Mouse (Mus musculus): Measurements from ENCODE around the gene Nosip. TPM values are rescaled to one million over a fixed set of nuclear protein-coding genes. Genes with fewer than 3 reads are reported as not detected.

Gene Nosip
- polyA plus RNA-seq, 1 experiment from 2014 or later, result 67.3 TPM

DNA sequence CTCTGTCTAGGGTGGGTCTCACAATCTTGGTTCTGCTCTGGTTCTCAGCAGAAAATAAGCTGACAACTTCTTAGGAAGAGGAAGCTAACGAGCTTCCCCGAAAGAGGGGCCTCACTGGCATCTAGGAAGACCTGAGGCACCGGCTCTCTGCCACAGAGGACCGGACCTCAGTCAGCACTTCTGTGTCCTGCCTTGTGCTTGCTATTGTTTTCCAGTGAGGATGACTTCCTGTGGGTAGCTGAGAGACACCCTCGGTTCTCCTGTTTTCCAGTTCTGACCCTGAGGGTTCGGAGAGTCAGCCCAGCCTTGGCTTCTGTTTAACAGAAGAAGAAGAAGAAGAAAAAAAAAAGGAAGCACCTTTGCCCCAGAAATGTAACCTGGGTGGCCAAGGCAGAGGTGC lies 35.2 kb downstream of the Nosip start:
- H3K4me1 ChIP-seq (ENCODE audit: control insufficient read depth, insufficient read depth, low read length), result no peaks in the 10 kb centered on the region
- no peak overlapping the region for H3K27ac ChIP-seq (ENCODE audit: low read depth, low read length)
- H3K9ac ChIP-seq (replicated peaks; ENCODE audit: low read depth, low read length), result no peak overlapping the region
- H3K4me3 ChIP-seq (ENCODE audit: low read depth, low read length), result no peak overlapping the region
- no peak for ATAC-seq (ENCODE audit: low read depth)
- no peaks in the 10 kb centered on the region for H3K36me3 ChIP-seq (ENCODE audit: control insufficient read depth, insufficient read depth, low read length)
- H3K9me3 ChIP-seq (ENCODE audit: control insufficient read depth, low read length), result no peaks in the 10 kb centered on the region
- H3K4me2 ChIP-seq (ENCODE audit: low read depth, low read length), result no peak overlapping the region
- 75% methylated on average over 6 of the region's 6 CpGs for WGBS
- no peaks in the 10 kb centered on the region for H3K27me3 ChIP-seq (ENCODE audit: control insufficient read depth, insufficient read depth, low read length)

GRCm38 (mm10) chr7:45098541-45099240 lies 36.5 kb downstream of the Nosip start:
- 89% methylated on average over 8 of the region's 8 CpGs for WGBS
- no peaks in the 10 kb centered on the region for H3K36me3 ChIP-seq (ENCODE audit: control insufficient read depth, insufficient read depth, low read length)
- no peak overlapping the region for H3K4me3 ChIP-seq (ENCODE audit: low read depth, low read length)
- no peaks in the 10 kb centered on the region for H3K4me1 ChIP-seq (ENCODE audit: control insufficient read depth, insufficient read depth, low read length)
- H3K27me3 ChIP-seq (ENCODE audit: control insufficient read depth, insufficient read depth, low read length), result no peaks in the 10 kb centered on the region
- no peak overlapping the region for H3K4me2 ChIP-seq (ENCODE audit: low read depth, low read length)
- no peak overlapping the region for H3K27ac ChIP-seq (ENCODE audit: low read depth, low read length)
- no peak for ATAC-seq (ENCODE audit: low read depth)
- no peak overlapping the region for H3K9ac ChIP-seq (replicated peaks; ENCODE audit: low read depth, low read length)
- no peaks in the 10 kb centered on the region for H3K9me3 ChIP-seq (ENCODE audit: control insufficient read depth, low read length)

- H3K27ac ChIP-seq (ENCODE audit: low read depth, low read length), result no peak overlapping the region
- H3K4me1 ChIP-seq (ENCODE audit: control insufficient read depth, insufficient read depth, low read length), result no peaks in the 10 kb centered on the region
- no peak overlapping the region for H3K4me2 ChIP-seq (ENCODE audit: low read depth, low read length)
- no peak overlapping the region for H3K9ac ChIP-seq (replicated peaks; ENCODE audit: low read depth, low read length)
- 93% methylated on average over 6 of the region's 6 CpGs for WGBS
- no peaks in the 10 kb centered on the region for H3K9me3 ChIP-seq (ENCODE audit: control insufficient read depth, low read length)
- no peaks in the 10 kb centered on the region for H3K36me3 ChIP-seq (ENCODE audit: control insufficient read depth, insufficient read depth, low read length)
- H3K27me3 ChIP-seq (ENCODE audit: control insufficient read depth, insufficient read depth, low read length), result no peaks in the 10 kb centered on the region
- H3K4me3 ChIP-seq (ENCODE audit: low read depth, low read length), result no peak overlapping the region
- no peak for ATAC-seq (ENCODE audit: low read depth)
Observed at GRCm38 (mm10) chr7:45100046-45100445, 37.8 kb downstream of the Nosip start.

- H3K4me2 ChIP-seq (ENCODE audit: low read depth, low read length), result no peak overlapping the region
- H3K4me1 ChIP-seq (ENCODE audit: control insufficient read depth, insufficient read depth, low read length), result no peaks in the 10 kb centered on the region
- WGBS, result 90% methylated on average over 11 of the region's 11 CpGs
- H3K27ac ChIP-seq (ENCODE audit: low read depth, low read length), result no peak overlapping the region
- ATAC-seq (ENCODE audit: low read depth), result no peak
- no peak overlapping the region for H3K9ac ChIP-seq (replicated peaks; ENCODE audit: low read depth, low read length)
- H3K36me3 ChIP-seq (ENCODE audit: control insufficient read depth, insufficient read depth, low read length), result no peaks in the 10 kb centered on the region
- H3K27me3 ChIP-seq (ENCODE audit: control insufficient read depth, insufficient read depth, low read length), result no peaks in the 10 kb centered on the region
- H3K4me3 ChIP-seq (ENCODE audit: low read depth, low read length), result no peak overlapping the region
- no peaks in the 10 kb centered on the region for H3K9me3 ChIP-seq (ENCODE audit: control insufficient read depth, low read length)
Observed at GRCm38 (mm10) chr7:45102441-45102840, 40.2 kb downstream of the Nosip start.

DNA sequence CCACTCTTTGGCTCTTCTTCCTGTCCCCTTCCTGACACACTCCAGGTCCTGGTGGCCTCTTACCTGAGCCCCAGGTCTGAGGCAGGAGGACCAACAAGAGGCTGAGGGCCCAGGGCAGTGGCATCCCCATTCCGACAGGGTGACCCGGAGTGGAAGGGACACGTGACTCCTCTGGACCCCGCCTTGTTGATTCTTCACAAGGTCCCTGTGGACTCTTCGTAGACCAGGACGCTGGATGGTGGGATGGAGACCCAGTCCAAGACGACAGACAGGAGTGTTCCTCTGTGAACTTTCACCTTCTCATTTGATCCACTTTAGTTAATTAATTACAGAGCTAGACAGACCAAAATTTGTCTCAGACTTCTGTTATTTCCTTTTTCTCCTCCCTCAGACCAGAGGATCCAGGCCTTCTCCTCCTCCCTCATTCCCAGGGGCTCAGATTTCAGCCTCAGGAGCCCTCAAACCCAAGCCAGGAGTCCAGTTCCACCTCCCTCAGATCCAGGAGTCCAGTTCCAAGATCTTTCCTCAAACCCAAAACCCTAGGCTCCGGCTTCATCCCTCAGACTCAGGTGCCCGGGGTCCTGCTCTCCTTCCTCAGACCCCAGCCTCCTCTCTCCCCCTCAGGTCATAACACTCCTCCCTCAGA lies 40.8 kb downstream of the Nosip start:
- no peak overlapping the region for H3K9ac ChIP-seq (replicated peaks; ENCODE audit: low read depth, low read length)
- H3K4me2 ChIP-seq (ENCODE audit: low read depth, low read length), result peak overlapping the region; percentile 29; the same call in 1 of the 2 replicates
- 84% methylated on average over 9 of the region's 9 CpGs for WGBS

GRCm38 (mm10) chr7:45103652-45104180 lies 41.5 kb downstream of the Nosip start, which contains the start of gene Fcgrt:
Fcgrt (minus strand) TSS chr7:45103851.
- 69% methylated on average over 7 of the region's 7 CpGs for WGBS
- ATAC-seq (ENCODE audit: low read depth), result no peak
- H3K9ac ChIP-seq (replicated peaks; ENCODE audit: low read depth, low read length), result no peak within 1 kb of the TSS

More for the DNA sequence above, 40.8 kb downstream of the Nosip start:
- no peaks in the 10 kb centered on the region for H3K36me3 ChIP-seq (ENCODE audit: control insufficient read depth, insufficient read depth, low read length)
- no peaks in the 10 kb centered on the region for H3K4me1 ChIP-seq (ENCODE audit: control insufficient read depth, insufficient read depth, low read length)
- no peaks in the 10 kb centered on the region for H3K9me3 ChIP-seq (ENCODE audit: control insufficient read depth, low read length)
- H3K4me3 ChIP-seq (ENCODE audit: low read depth, low read length), result no peak overlapping the region; the same call in 1 of the 2 replicates
- no peaks in the 10 kb centered on the region for H3K27me3 ChIP-seq (ENCODE audit: control insufficient read depth, insufficient read depth, low read length)
- no peak overlapping the region for H3K27ac ChIP-seq (ENCODE audit: low read depth, low read length)
- ATAC-seq (ENCODE audit: low read depth), result no peak

GRCm38 (mm10) chr7:45104941-45105340 lies 42.7 kb downstream of the Nosip start:
- no peaks in the 10 kb centered on the region for H3K4me1 ChIP-seq (ENCODE audit: control insufficient read depth, insufficient read depth, low read length)
- no peak overlapping the region for H3K27ac ChIP-seq (ENCODE audit: low read depth, low read length)
- H3K27me3 ChIP-seq (ENCODE audit: control insufficient read depth, insufficient read depth, low read length), result no peaks in the 10 kb centered on the region
- no peak for ATAC-seq (ENCODE audit: low read depth)
- H3K4me2 ChIP-seq (ENCODE audit: low read depth, low read length), result no peak overlapping the region
- no peaks in the 10 kb centered on the region for H3K36me3 ChIP-seq (ENCODE audit: control insufficient read depth, insufficient read depth, low read length)
- no peak overlapping the region for H3K9ac ChIP-seq (replicated peaks; ENCODE audit: low read depth, low read length)
- H3K4me3 ChIP-seq (ENCODE audit: low read depth, low read length), result no peak overlapping the region
- 80% methylated on average over 5 of the region's 5 CpGs for WGBS
- H3K9me3 ChIP-seq (ENCODE audit: control insufficient read depth, low read length), result no peaks in the 10 kb centered on the region

More at GRCm38 (mm10) chr7:45103652-45104180, 41.5 kb downstream of the Nosip start, which contains the start of gene Fcgrt:
- H3K4me1 ChIP-seq (ENCODE audit: control insufficient read depth, insufficient read depth, low read length), result no peaks in the 10 kb centered on the region
- no peak within 1 kb of the TSS for H3K27ac ChIP-seq (ENCODE audit: low read depth, low read length)
- no peaks in the 10 kb centered on the region for H3K36me3 ChIP-seq (ENCODE audit: control insufficient read depth, insufficient read depth, low read length)
- H3K4me2 ChIP-seq (ENCODE audit: low read depth, low read length), result peak within 1 kb of the TSS; percentile 29; the same call in 1 of the 2 replicates
- no peak within 1 kb of the TSS; the same call in 1 of the 2 replicates for H3K4me3 ChIP-seq (ENCODE audit: low read depth, low read length)
- H3K9me3 ChIP-seq (ENCODE audit: control insufficient read depth, low read length), result no peaks in the 10 kb centered on the region
- H3K27me3 ChIP-seq (ENCODE audit: control insufficient read depth, insufficient read depth, low read length), result no peaks in the 10 kb centered on the region

- no peak for ATAC-seq (ENCODE audit: low read depth)
- Histone ChIP-seq H3K9ac (replicated peaks; ENCODE audit: low read depth, low read length) (no peak overlapping the region), H3K9me3 (ENCODE audit: control insufficient read depth, low read length) (no peaks in the 10 kb centered on the region), H3K27me3 (ENCODE audit: control insufficient read depth, insufficient read depth, low read length) (no peaks in the 10 kb centered on the region), H3K4me1 (ENCODE audit: control insufficient read depth, insufficient read depth, low read length) (no peaks in the 10 kb centered on the region), H3K27ac (ENCODE audit: low read depth, low read length) (no peak overlapping the region), H3K36me3 (ENCODE audit: control insufficient read depth, insufficient read depth, low read length) (no peaks in the 10 kb centered on the region), H3K4me2 (ENCODE audit: low read depth, low read length) (no peak overlapping the region), H3K4me3 (ENCODE audit: low read depth, low read length) (no peak overlapping the region)
- WGBS, result 81% methylated on average over 8 of the region's 8 CpGs
Observed at GRCm38 (mm10) chr7:45105491-45105890, 43.3 kb downstream of the Nosip start.

- no peak overlapping the region for H3K9ac ChIP-seq (replicated peaks; ENCODE audit: low read depth, low read length)
- no peaks in the 10 kb centered on the region for H3K9me3 ChIP-seq (ENCODE audit: control insufficient read depth, low read length)
- no peak for ATAC-seq (ENCODE audit: low read depth)
- H3K4me1 ChIP-seq (ENCODE audit: control insufficient read depth, insufficient read depth, low read length), result no peaks in the 10 kb centered on the region
- H3K27ac ChIP-seq (ENCODE audit: low read depth, low read length), result no peak overlapping the region
- no peak overlapping the region for H3K4me3 ChIP-seq (ENCODE audit: low read depth, low read length)
- H3K36me3 ChIP-seq (ENCODE audit: control insufficient read depth, insufficient read depth, low read length), result no peaks in the 10 kb centered on the region
- 19% methylated on average over 6 of the region's 6 CpGs for WGBS
- H3K4me2 ChIP-seq (ENCODE audit: low read depth, low read length), result no peak overlapping the region
- no peaks in the 10 kb centered on the region for H3K27me3 ChIP-seq (ENCODE audit: control insufficient read depth, insufficient read depth, low read length)
Observed at GRCm38 (mm10) chr7:45106441-45106840, 44.2 kb downstream of the Nosip start.

All from neural tube, embryonic 14.5 days (tissue).